Mouse (Mus musculus) retina, adult 2 months (tissue): Measurements from ENCODE around the gene 5730596B20Rik.

ENCODE experiments used
- DNase-seq: peaks from one replicate; pipeline ENCODE4 v3.0.0-alpha.2; 2012; ENCODE audit warnings: low read depth, low spot score

The 5730596B20Rik gene

GRCm38 (mm10) chr6:52175864-52176263 is 1.4 kb upstream of the 5730596B20Rik start:
- no peak for DNase-seq

- DNase-seq, result no peak
These were observed 907 bp upstream of the 5730596B20Rik start for GRCm38 (mm10) chr6:52176391-52176790.

- DNase-seq, result no peak
These were observed 508 bp downstream of the 5730596B20Rik start for GRCm38 (mm10) chr6:52177806-52178205.

GRCm38 (mm10) chr6:52178918-52179665 is 1.8 kb downstream of the 5730596B20Rik start:
- DNase-seq, result no peak

- DNase-seq, result no peak
These were observed 2.4 kb downstream of the 5730596B20Rik start for GRCm38 (mm10) chr6:52179690-52180089.

- DNase-seq, result no peak
These were observed 3.0 kb downstream of the 5730596B20Rik start for GRCm38 (mm10) chr6:52180213-52180710.

GRCm38 (mm10) chr6:52180726-52181125 is 3.4 kb downstream of the 5730596B20Rik start:
- no peak for DNase-seq

- DNase-seq, result no peak
These were observed 4.7 kb downstream of the 5730596B20Rik start for GRCm38 (mm10) chr6:52182030-52182429.

GRCm38 (mm10) chr6:52182793-52183192 is 5.5 kb downstream of the 5730596B20Rik start:
- DNase-seq, result no peak

- DNase-seq, result no peak
These were observed 6.2 kb downstream of the 5730596B20Rik start for GRCm38 (mm10) chr6:52183311-52184080.

- DNase-seq, result no peak
These were observed 7.4 kb downstream of the 5730596B20Rik start for GRCm38 (mm10) chr6:52184668-52185067.

- no peak for DNase-seq
These were observed 7.9 kb downstream of the 5730596B20Rik start for GRCm38 (mm10) chr6:52185222-52185621.

- DNase-seq, result no peak
These were observed 8.5 kb downstream of the 5730596B20Rik start for GRCm38 (mm10) chr6:52185834-52186233.

GRCm38 (mm10) chr6:52186500-52186899 is 9.2 kb downstream of the 5730596B20Rik start:
- no peak for DNase-seq

GRCm38 (mm10) chr6:52189172-52189591 is 11.9 kb downstream of the 5730596B20Rik start:
- no peak for DNase-seq

GRCm38 (mm10) chr6:52189909-52190308 is 12.6 kb downstream of the 5730596B20Rik start:
- DNase-seq, result no peak

GRCm38 (mm10) chr6:52190410-52190809 is 13.1 kb downstream of the 5730596B20Rik start:
- no peak for DNase-seq

GRCm38 (mm10) chr6:52190906-52191810 is 13.9 kb downstream of the 5730596B20Rik start, which contains the start of gene Hoxa4:
Gene Hoxa4 (minus strand): TSS chr6:52191753.
- DNase-seq, result no peak

GRCm38 (mm10) chr6:52191860-52192550 is 14.7 kb downstream of the 5730596B20Rik start:
- peak; percentile 20 for DNase-seq

GRCm38 (mm10) chr6:52194690-52195089 is 17.4 kb downstream of the 5730596B20Rik start:
- no peak for DNase-seq

GRCm38 (mm10) chr6:52196811-52197210 is 19.5 kb downstream of the 5730596B20Rik start:
- no peak for DNase-seq
